Mouse (Mus musculus): ENCODE results near the gene Cda.

The Cda gene

GRCm38 (mm10) chr4:138368498-138369260 is 887 bp upstream of the Cda start:
- in situ Hi-C loops (cut with MboI) = no loop called here

- in situ Hi-C loops (cut with MboI) = no loop called here
These were observed 1.2 kb downstream of the Cda start for GRCm38 (mm10) chr4:138366561-138366960.

- in situ Hi-C loops (cut with MboI) = no loop called here
These were observed 4.3 kb downstream of the Cda start for GRCm38 (mm10) chr4:138363511-138363910.

- in situ Hi-C loops (cut with MboI) = no loop called here
These were observed 4.9 kb downstream of the Cda start for GRCm38 (mm10) chr4:138362883-138363282.

DNA sequence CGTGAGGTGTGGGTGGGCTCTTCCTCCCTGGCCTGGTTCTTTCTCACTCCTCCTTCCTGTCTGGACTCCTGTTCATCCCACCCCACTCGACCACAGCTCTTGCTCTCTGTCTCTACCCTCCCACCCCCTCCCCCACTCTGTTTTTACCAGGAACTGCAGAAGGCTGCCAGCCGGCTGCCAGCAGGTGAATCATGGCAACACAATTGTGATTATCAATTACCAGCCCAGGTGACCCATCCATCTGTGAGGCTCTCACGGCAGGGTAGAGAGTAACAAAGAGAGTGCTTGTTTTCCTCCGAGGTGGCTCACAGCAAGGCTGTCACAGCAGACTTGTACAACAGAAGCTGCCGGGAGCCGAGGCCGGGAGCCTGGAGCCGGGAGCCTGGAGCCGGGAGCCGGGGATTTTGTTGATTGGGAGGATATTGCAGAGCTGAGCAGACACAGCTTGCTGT is 6.4 kb downstream of the Cda start:
- in situ Hi-C loops (cut with MboI) = no loop called here

- in situ Hi-C loops (cut with MboI) = no loop called here
These were observed 9.6 kb downstream of the Cda start for GRCm38 (mm10) chr4:138358176-138358575.

DNA sequence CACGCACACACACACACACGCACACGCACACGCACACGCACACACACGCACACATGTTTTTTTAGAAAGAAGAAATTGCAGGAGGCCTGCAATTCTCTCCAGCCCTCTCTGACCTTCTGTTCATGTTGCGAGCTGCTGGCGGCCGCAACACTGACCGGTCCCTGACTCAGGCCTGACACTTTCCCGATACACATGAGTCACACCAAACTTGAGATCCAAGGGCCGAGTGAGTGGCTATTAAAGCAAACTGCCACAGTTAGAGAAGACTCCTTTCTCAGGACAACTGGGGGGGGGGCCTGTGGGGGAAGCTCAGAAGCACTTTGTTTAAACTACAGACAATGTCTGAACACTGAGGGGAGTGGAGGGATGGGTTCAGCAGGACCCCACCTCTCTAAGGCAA is 11.2 kb downstream of the Cda start:
- in situ Hi-C loops (cut with MboI) = no loop called here

- in situ Hi-C loops (cut with MboI) = no loop called here
These were observed 11.7 kb downstream of the Cda start for GRCm38 (mm10) chr4:138356141-138356540.

DNA sequence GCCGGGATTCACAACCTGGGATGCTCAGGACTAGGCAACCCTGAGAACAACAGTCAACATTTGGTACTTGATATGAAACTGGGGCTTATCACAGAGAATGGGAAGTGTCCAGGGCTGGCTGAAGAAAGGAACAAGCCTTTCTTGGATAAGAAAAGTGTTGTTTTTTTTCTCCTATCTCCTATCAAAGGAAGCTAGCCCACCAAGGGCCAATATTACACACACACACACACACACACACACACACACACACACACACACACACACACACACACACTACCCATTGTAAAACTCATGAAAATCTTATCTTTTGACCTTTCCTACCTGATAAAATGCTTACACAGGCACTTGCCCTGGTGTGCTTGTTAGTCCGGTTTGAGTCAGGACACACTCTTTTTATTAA is 12.3 kb downstream of the Cda start:
- in situ Hi-C loops (cut with MboI) = no loop called here

GRCm38 (mm10) chr4:138353438-138354171 is 14.2 kb downstream of the Cda start:
- in situ Hi-C loops (cut with MboI) = no loop called here

DNA sequence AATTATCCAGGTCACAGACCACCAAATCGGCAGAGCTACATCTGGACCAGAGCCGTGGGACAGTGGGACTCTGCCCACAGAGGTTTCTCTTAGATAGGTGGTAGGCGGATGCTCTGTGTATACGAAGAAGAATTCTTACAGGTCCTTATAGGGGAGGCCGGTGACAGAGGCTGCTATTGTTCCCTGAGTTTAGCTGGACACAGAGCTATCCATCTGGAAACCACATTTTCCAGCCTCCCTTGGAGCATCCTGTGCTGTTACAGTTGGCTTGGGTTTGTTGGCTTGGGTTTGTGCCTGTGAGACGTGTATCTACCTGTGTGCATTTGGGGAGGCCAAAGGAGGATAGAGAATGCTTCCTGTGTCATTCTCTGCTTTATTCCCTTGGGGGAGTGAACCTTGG is 15.1 kb downstream of the Cda start:
- in situ Hi-C loops (cut with MboI) = no loop called here

GRCm38 (mm10) chr4:138351821-138352220 is 16.0 kb downstream of the Cda start:
- in situ Hi-C loops (cut with MboI) = no loop called here

DNA sequence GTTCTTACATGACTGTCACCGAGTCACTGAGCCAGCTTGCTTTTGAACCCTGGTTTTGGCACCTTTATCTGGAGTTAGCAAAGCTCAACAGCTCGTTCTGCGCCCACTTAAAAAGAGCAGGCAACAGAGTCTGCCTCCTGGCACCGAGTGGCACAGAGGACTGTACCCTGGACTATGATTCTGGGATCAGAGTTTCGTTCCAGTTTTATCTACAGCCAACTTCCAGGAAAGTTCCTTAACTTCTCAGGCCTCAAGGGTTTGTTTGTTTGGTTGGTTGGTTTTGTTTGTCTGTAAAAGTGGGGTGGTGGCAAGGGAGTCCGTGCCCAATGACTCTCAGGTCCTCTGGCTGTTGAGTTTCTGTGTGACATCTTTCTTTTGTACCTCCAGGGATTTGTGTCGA is 19.1 kb downstream of the Cda start:
- in situ Hi-C loops (cut with MboI) = no loop called here

- in situ Hi-C loops (cut with MboI) = no loop called here
These were observed 20.5 kb downstream of the Cda start for GRCm38 (mm10) chr4:138347280-138347679.

- in situ Hi-C loops (cut with MboI) = no loop called here
These were observed 22.8 kb downstream of the Cda start for GRCm38 (mm10) chr4:138344891-138345545.

DNA sequence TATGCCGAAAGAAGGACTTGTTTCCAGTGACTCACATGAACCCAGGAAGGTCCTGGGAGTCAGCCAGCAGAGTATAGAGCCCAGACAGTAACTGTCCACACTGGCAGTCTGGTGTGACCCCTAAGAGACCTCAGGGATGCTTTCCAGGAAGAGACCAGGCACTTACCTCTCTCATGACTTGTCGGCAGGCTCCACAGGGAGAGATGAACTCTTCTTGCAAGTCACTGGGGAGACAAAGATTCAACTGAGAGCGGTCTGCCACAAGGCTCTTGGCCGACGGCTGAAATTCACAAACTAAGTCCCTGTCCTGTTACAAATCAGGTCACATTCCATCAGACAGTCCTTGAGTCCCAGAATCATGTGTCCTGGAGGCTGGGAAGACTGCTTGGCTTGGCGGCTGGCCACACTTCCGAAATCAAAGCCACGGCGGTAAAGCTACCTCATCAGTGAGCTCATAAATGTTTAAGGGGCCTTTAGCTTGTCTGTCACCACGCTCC is 24.4 kb downstream of the Cda start:
- in situ Hi-C loops (cut with MboI) = no loop called here

GRCm38 (mm10) chr4:138342778-138343177 is 25.0 kb downstream of the Cda start:
- in situ Hi-C loops (cut with MboI) = no loop called here

GRCm38 (mm10) chr4:138342048-138342447 is 25.7 kb downstream of the Cda start:
- in situ Hi-C loops (cut with MboI) = no loop called here

- in situ Hi-C loops (cut with MboI) = no loop called here
These were observed 26.4 kb downstream of the Cda start for GRCm38 (mm10) chr4:138341393-138341792.

- in situ Hi-C loops (cut with MboI) = no loop called here
These were observed 27.8 kb downstream of the Cda start for GRCm38 (mm10) chr4:138339963-138340362.

DNA sequence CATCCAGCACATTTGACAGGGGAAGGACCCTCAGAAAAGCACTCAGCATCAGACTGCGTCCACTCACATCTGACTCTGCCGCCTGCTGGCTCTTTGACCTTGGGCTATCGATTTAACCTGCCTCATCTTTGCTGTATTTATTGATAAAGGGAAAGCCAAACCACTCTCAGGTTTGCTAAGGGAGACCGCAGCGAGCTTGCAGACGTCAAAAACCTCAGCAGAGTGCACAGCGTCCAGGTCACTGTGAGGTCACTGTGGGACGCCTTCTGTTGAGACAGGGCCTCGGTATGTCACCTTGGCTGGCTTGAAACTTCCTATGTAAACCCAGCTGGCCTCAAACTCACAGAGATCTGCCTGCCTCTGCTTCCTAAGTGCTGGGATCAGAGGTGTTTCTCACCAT is 30.5 kb downstream of the Cda start:
- in situ Hi-C loops (cut with MboI) = no loop called here

DNA sequence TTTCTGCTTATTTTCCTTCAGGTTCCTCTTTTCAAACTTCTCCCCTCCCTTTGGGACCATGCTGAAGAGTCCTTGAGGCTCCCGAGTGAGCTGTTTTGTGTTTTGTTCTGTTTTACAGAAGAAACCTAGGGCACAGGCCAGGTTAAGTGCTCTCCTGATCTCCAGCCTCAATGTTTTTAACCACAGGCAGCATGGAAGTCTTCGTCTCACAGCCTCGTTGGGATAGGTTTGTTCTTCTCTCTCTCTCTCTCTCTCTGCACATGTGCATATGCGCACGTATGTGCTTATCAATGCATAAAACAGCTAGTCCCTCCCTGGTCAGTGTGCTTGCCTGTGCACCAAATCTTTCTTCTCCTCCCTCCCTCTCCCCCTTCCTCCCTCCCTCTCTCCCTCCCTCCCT is 30.9 kb downstream of the Cda start:
- in situ Hi-C loops (cut with MboI) = no loop called here

DNA sequence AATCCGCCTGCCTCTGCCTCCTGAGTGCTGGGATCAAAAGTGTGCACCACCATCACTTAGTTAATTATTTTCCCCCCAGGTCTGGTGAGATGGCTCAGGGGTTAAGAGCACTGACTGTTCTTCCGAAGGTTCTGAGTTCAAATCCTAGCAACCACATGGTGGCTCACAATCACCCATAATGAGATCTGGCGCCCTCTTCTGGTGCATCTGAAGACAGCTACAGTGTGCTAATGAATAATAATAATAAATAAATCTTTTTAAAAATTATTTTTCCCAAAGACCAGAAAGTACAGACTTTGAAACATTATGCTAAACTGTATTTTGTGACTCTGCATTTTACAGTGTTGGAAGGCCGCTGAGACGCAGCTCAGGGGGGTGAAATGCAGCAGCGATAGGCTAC is 32.1 kb downstream of the Cda start:
- in situ Hi-C loops (cut with MboI) = no loop called here
